Mouse (Mus musculus): ENCODE measurements around the gene Hpca. TPM values are rescaled to one million over a fixed set of nuclear protein-coding genes. Genes with fewer than 3 reads are reported as not detected.

Hpca gene
- polyA plus RNA-seq, 1 experiment from 2014 or later = 0.47 TPM

DNA sequence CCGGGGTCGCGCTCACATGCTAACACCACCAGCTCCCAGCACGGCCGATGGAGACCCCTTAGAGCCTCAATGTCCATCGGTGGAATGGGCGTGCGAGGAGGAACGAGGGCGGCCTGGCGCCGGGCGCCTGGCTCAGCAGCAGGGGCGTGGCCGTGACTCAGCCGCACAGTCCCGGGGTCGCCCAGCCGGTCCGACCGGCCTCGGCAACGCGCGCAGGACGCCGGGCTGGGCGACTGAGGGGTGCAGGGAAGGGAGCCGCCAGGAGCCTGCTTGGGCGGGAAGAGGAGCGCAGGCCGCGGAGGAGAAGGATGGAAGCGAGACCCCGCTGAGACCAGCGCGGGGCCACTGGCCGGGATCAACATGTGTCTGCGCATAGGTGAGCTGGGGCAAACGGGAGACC lies 16.5 kb downstream of the Hpca start, which contains the start of gene Tmem54:
Tmem54 (plus strand) TSS at position 193 of the 400 bp plus-strand sequence.
- Histone ChIP-seq H3K4me1 (ENCODE audit: control insufficient read depth in 2 of 2, insufficient read depth in 2 of 2, low read length in 2 of 2) (peaks cover 0 to 4% of the 10 kb centered on the region in 2 experiments; a peak in 1 of 4 replicates), H3K4me2 (ENCODE audit: low read length) (peak within 1 kb of the TSS; percentile 53), H3K9ac (ENCODE audit: low read length) (no peak within 1 kb of the TSS), H3K27me3 (ENCODE audit: control insufficient read depth, insufficient read depth, low read length) (peaks cover 51% of the 10 kb centered on the region), H3K27ac (replicated peaks in 1 of 2; ENCODE audit: control insufficient read depth in 1 of 2, insufficient read depth in 1 of 2, low read depth in 2 of 2, low read length in 2 of 2) (no peak within 1 kb of the TSS), H3K36me3 (ENCODE audit: control insufficient read depth, insufficient read depth, low read length) (no peaks in the 10 kb centered on the region), H3K4me3 (ENCODE audit: control insufficient read depth in 1 of 2, insufficient read depth in 1 of 2, low read depth in 1 of 2, low read length in 2 of 2) (peak within 1 kb of the TSS in 1 of 2 experiments; percentile 24; a peak in 1 of 4 replicates), H3K9me3 (ENCODE audit: control insufficient read depth, low read length) (no peaks in the 10 kb centered on the region)
- no peak for ATAC-seq (ENCODE audit: insufficient number of reproducible peaks, insufficient read depth, low FRiP score, low read depth)
- 1% methylated on average over 40 of the region's 40 CpGs for WGBS

DNA sequence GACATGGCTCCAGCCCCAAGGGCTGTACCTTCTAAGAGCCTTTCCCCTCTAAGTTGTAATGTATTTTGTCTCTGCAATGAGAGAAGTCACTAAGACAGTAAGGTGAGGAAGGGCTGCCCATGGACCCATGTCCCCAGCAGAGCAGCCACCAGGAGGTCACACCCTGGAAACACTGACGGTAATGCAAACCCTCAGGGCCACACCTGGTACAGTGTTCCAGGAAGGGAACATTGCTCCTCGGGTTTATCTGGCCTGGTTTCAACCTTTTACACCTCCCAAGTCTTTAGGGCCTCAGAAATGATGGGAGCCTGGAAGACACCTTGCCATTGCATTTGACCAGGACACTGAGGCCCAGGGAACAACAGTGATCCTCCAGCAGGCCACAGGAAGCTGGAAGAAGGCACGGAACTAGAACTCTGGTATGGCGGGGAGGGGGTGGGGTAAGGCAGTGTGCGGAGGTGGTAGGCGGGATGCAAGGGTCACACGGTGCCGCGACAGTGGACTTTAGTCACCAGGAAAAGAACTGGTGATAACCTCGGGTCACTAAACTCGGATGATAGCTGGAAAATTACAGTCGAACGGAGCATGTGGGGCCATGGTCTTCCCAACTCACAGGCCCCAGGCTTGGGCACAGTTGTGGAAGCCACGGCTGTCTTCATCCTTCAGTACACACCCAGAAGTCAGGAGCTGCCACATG lies 19.6 kb downstream of the Hpca start:
- H3K4me2 ChIP-seq (ENCODE audit: low read length) = no peak overlapping the region
- H3K4me1 ChIP-seq (ENCODE audit: control insufficient read depth in 2 of 2, insufficient read depth in 2 of 2, low read length in 2 of 2) = peaks cover 0 to 4% of the 10 kb centered on the region in 2 experiments; a peak in 1 of 4 replicates
- ATAC-seq (ENCODE audit: insufficient number of reproducible peaks, insufficient read depth, low FRiP score, low read depth) = no peak
- H3K9me3 ChIP-seq (ENCODE audit: control insufficient read depth, low read length) = no peaks in the 10 kb centered on the region
- no peaks in the 10 kb centered on the region for H3K36me3 ChIP-seq (ENCODE audit: control insufficient read depth, insufficient read depth, low read length)
- H3K27me3 ChIP-seq (ENCODE audit: control insufficient read depth, insufficient read depth, low read length) = peaks cover 46% of the 10 kb centered on the region
- no peak overlapping the region for H3K27ac ChIP-seq (replicated peaks in 1 of 2; ENCODE audit: control insufficient read depth in 1 of 2, insufficient read depth in 1 of 2, low read depth in 2 of 2, low read length in 2 of 2)
- WGBS = 56% methylated on average over 14 of the region's 14 CpGs
- no peak overlapping the region for H3K9ac ChIP-seq (ENCODE audit: low read length)
- no peak overlapping the region for H3K4me3 ChIP-seq (ENCODE audit: control insufficient read depth in 1 of 2, insufficient read depth in 1 of 2, low read depth in 1 of 2, low read length in 2 of 2)

- WGBS = 71% methylated on average over 7 of the region's 7 CpGs
- H3K9me3 ChIP-seq (ENCODE audit: control insufficient read depth, low read length) = no peaks in the 10 kb centered on the region
- no peak for ATAC-seq (ENCODE audit: insufficient number of reproducible peaks, insufficient read depth, low FRiP score, low read depth)
Measured at GRCm38 (mm10) chr4:129097006-129097405, 24.8 kb downstream of the Hpca start.

GRCm38 (mm10) chr4:129095276-129095675 lies 26.6 kb downstream of the Hpca start:
- 27% methylated on average over 15 of the region's 15 CpGs for WGBS
- no peak overlapping the region for H3K9ac ChIP-seq (ENCODE audit: low read length)

More at GRCm38 (mm10) chr4:129097006-129097405, 24.8 kb downstream of the Hpca start:
- no peak overlapping the region for H3K9ac ChIP-seq (ENCODE audit: low read length)
- H3K36me3 ChIP-seq (ENCODE audit: control insufficient read depth, insufficient read depth, low read length) = no peaks in the 10 kb centered on the region
- peaks cover 24% of the 10 kb centered on the region for H3K27me3 ChIP-seq (ENCODE audit: control insufficient read depth, insufficient read depth, low read length)
- H3K4me2 ChIP-seq (ENCODE audit: low read length) = no peak overlapping the region
- no peak overlapping the region for H3K4me3 ChIP-seq (ENCODE audit: control insufficient read depth in 1 of 2, insufficient read depth in 1 of 2, low read depth in 1 of 2, low read length in 2 of 2)
- H3K27ac ChIP-seq (replicated peaks in 1 of 2; ENCODE audit: control insufficient read depth in 1 of 2, insufficient read depth in 1 of 2, low read depth in 2 of 2, low read length in 2 of 2) = no peak overlapping the region
- no peaks in the 10 kb centered on the region for H3K4me1 ChIP-seq (ENCODE audit: control insufficient read depth in 2 of 2, insufficient read depth in 2 of 2, low read length in 2 of 2)

GRCm38 (mm10) chr4:129087850-129088249 lies 34.0 kb downstream of the Hpca start:
- Histone ChIP-seq H3K4me2 (ENCODE audit: low read length) (no peak overlapping the region), H3K9ac (ENCODE audit: low read length) (no peak overlapping the region), H3K4me1 (ENCODE audit: control insufficient read depth in 2 of 2, insufficient read depth in 2 of 2, low read length in 2 of 2) (no peaks in the 10 kb centered on the region), H3K27me3 (ENCODE audit: control insufficient read depth, insufficient read depth, low read length) (no peaks in the 10 kb centered on the region), H3K27ac (replicated peaks in 1 of 2; ENCODE audit: control insufficient read depth in 1 of 2, insufficient read depth in 1 of 2, low read depth in 2 of 2, low read length in 2 of 2) (no peak overlapping the region), H3K9me3 (ENCODE audit: control insufficient read depth, low read length) (no peaks in the 10 kb centered on the region), H3K4me3 (ENCODE audit: control insufficient read depth in 1 of 2, insufficient read depth in 1 of 2, low read depth in 1 of 2, low read length in 2 of 2) (no peak overlapping the region), H3K36me3 (ENCODE audit: control insufficient read depth, insufficient read depth, low read length) (peaks cover 25% of the 10 kb centered on the region)
- ATAC-seq (ENCODE audit: insufficient number of reproducible peaks, insufficient read depth, low FRiP score, low read depth) = no peak
- WGBS = 43% methylated on average over 5 of the region's 5 CpGs

More at GRCm38 (mm10) chr4:129095276-129095675, 26.6 kb downstream of the Hpca start:
- Histone ChIP-seq H3K27ac (replicated peaks in 1 of 2; ENCODE audit: control insufficient read depth in 1 of 2, insufficient read depth in 1 of 2, low read depth in 2 of 2, low read length in 2 of 2) (no peak overlapping the region), H3K4me2 (ENCODE audit: low read length) (no peak overlapping the region), H3K9me3 (ENCODE audit: control insufficient read depth, low read length) (no peaks in the 10 kb centered on the region), H3K36me3 (ENCODE audit: control insufficient read depth, insufficient read depth, low read length) (no peaks in the 10 kb centered on the region), H3K4me3 (ENCODE audit: control insufficient read depth in 1 of 2, insufficient read depth in 1 of 2, low read depth in 1 of 2, low read length in 2 of 2) (no peak overlapping the region), H3K4me1 (ENCODE audit: control insufficient read depth in 2 of 2, insufficient read depth in 2 of 2, low read length in 2 of 2) (no peaks in the 10 kb centered on the region), H3K27me3 (ENCODE audit: control insufficient read depth, insufficient read depth, low read length) (peaks cover 18% of the 10 kb centered on the region)
- no peak for ATAC-seq (ENCODE audit: insufficient number of reproducible peaks, insufficient read depth, low FRiP score, low read depth)

- Histone ChIP-seq H3K27me3 (ENCODE audit: control insufficient read depth, insufficient read depth, low read length) (no peaks in the 10 kb centered on the region), H3K4me3 (ENCODE audit: control insufficient read depth in 1 of 2, insufficient read depth in 1 of 2, low read depth in 1 of 2, low read length in 2 of 2) (no peak overlapping the region), H3K36me3 (ENCODE audit: control insufficient read depth, insufficient read depth, low read length) (peaks cover 31% of the 10 kb centered on the region), H3K9ac (ENCODE audit: low read length) (no peak overlapping the region), H3K4me1 (ENCODE audit: control insufficient read depth in 2 of 2, insufficient read depth in 2 of 2, low read length in 2 of 2) (peaks cover 4 to 6% of the 10 kb centered on the region in 2 experiments; a peak in 1 of 4 replicates), H3K9me3 (ENCODE audit: control insufficient read depth, low read length) (no peaks in the 10 kb centered on the region), H3K4me2 (ENCODE audit: low read length) (no peak overlapping the region), H3K27ac (replicated peaks in 1 of 2; ENCODE audit: control insufficient read depth in 1 of 2, insufficient read depth in 1 of 2, low read depth in 2 of 2, low read length in 2 of 2) (no peak overlapping the region)
- WGBS = 25% methylated on average over 8 of the region's 8 CpGs
- no peak for ATAC-seq (ENCODE audit: insufficient number of reproducible peaks, insufficient read depth, low FRiP score, low read depth)
Measured at GRCm38 (mm10) chr4:129086078-129086477, 35.8 kb downstream of the Hpca start.

GRCm38 (mm10) chr4:129084896-129085295 lies 36.9 kb downstream of the Hpca start:
- peaks cover 4 to 6% of the 10 kb centered on the region in 2 experiments; a peak in 1 of 4 replicates for H3K4me1 ChIP-seq (ENCODE audit: control insufficient read depth in 2 of 2, insufficient read depth in 2 of 2, low read length in 2 of 2)
- WGBS = 87% methylated on average over 9 of the region's 9 CpGs
- H3K9ac ChIP-seq (ENCODE audit: low read length) = no peak overlapping the region
- H3K27me3 ChIP-seq (ENCODE audit: control insufficient read depth, insufficient read depth, low read length) = no peaks in the 10 kb centered on the region
- H3K4me2 ChIP-seq (ENCODE audit: low read length) = no peak overlapping the region
- H3K4me3 ChIP-seq (ENCODE audit: control insufficient read depth in 1 of 2, insufficient read depth in 1 of 2, low read depth in 1 of 2, low read length in 2 of 2) = no peak overlapping the region
- H3K36me3 ChIP-seq (ENCODE audit: control insufficient read depth, insufficient read depth, low read length) = peaks cover 43% of the 10 kb centered on the region
- ATAC-seq (ENCODE audit: insufficient number of reproducible peaks, insufficient read depth, low FRiP score, low read depth) = no peak
- H3K27ac ChIP-seq (replicated peaks in 1 of 2; ENCODE audit: control insufficient read depth in 1 of 2, insufficient read depth in 1 of 2, low read depth in 2 of 2, low read length in 2 of 2) = no peak overlapping the region
- no peaks in the 10 kb centered on the region for H3K9me3 ChIP-seq (ENCODE audit: control insufficient read depth, low read length)

All from heart, embryonic 14.5 days (tissue).